Mouse (Mus musculus) heart, adult 9 months (tissue): Measurements from ENCODE around the gene Prox1.

Source experiments
- DNase-seq, 2 experiments: peaks; one replicate each; pipeline ENCODE4 v3.0.0; 2022; ENCODE audit warnings: low spot score in 2 of 2

Gene Prox1

DNA sequence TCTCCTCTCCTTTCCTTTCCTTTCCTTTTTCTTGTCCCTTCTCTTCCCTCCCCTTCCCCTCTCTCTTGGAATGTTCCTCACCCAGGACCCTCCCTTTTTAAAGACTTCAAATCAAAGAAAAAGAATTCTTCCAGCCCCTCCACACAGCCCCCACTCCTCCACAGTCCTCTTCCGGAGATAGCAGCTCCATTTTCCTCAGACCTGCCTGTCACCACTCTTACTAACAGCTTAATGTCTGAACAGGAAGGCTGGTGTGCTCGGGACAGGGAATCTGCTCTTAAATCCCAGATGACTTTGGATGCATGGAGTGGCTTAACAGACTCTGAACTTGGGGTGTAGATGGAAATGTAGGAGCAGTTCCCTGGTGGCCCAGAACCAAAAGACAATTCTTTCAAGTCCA lies 81.6 kb downstream of the Prox1 start:
- DNase-seq: no peak

DNA sequence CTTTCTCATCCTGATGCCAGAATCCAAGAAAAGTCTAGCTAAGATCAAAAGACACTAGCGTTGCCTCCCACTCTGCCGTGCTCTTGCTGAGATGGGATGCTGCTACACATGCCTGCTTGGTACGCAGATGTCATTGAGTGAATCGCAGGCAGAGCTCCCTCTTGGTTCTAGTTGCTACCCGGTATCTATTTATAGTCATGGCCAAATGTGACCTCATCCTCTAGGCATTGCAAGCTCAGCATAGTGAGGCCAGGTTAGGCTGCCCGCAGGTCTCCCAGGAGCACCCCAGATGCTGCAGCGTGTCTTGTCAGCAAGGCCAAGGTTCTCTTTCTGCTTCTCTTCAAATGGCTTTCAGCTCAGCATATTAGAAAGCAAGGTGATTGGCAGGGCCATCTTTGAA lies 84.8 kb downstream of the Prox1 start:
- DNase-seq: peak; percentile 12 to 27

DNA sequence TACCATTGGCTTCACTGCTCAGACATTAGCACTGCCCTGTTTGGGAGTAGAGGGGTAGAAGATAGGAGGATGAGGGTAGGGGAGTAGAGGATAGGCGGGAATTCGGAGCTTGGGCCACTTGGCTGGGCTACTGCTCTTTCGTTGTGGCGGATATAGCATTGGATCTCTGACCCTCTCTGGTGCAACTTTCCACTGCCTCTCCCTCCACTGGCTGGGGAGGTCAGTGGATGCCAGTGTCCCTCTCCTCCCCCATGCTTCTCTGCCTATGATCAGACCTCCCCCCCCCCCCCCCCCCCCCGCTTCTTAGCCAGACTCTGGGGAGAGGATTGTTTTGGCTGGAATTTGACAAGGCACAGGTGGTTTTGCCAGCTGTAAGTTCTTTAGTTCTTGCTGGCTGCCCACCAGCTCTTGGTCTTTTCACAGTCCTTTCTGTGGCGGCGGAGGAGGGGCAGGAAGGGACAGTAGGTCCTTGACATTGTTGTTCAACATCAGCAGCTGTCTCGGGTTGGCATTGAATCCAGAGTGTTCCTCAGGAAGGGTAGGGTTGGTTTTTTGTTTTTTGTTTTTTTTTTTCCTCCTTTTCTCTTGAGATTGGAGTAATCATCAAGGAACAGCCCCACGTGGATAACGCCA lies 90.8 kb downstream of the Prox1 start:
- DNase-seq: no peak

DNA sequence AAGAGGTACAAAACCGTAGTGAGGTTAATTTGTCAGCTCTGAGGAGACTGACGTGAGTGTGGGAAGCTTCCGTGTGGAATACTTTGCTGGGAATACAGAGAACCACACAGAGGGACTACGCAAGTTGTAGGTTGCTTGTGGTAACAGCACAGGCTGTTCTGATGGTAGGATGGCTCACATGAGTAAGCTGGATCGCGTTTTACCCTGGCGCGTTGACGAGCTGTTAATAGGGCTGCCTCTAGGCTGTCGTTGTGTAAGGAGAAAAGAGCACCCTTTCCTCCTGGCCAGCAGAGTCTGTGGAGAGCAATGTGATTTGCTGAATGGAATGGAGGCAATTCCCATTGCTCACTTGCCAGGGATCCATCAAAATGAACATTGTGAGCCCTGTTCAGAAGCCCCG lies 93.9 kb downstream of the Prox1 start:
- no peak for DNase-seq
